Mouse (Mus musculus): ENCODE measurements around the gene Aqp1.

Gene Aqp1

GRCm38 (mm10) chr6:55332100-55332772, 4.0 kb upstream of the Aqp1 start:
- DNase-seq (ENCODE audit: low read depth) = no peak

GRCm38 (mm10) chr6:55332773-55333109, 3.5 kb upstream of the Aqp1 start:
- no peak for DNase-seq (ENCODE audit: low read depth)

GRCm38 (mm10) chr6:55337242-55337641, 1.0 kb downstream of the Aqp1 start:
- DNase-seq (ENCODE audit: low read depth) = no peak

- DNase-seq (ENCODE audit: low read depth) = no peak
Observed at GRCm38 (mm10) chr6:55338077-55338476, 1.8 kb downstream of the Aqp1 start.

- no peak for DNase-seq (ENCODE audit: low read depth)
Observed at GRCm38 (mm10) chr6:55338934-55339825, 2.9 kb downstream of the Aqp1 start.

- no peak for DNase-seq (ENCODE audit: low read depth)
Observed at GRCm38 (mm10) chr6:55341688-55342087, 5.5 kb downstream of the Aqp1 start.

- no peak for DNase-seq (ENCODE audit: low read depth)
Observed at GRCm38 (mm10) chr6:55342328-55342727, 6.1 kb downstream of the Aqp1 start.

- no peak for DNase-seq (ENCODE audit: low read depth)
Observed at GRCm38 (mm10) chr6:55343446-55343845, 7.2 kb downstream of the Aqp1 start.

GRCm38 (mm10) chr6:55344291-55345016, 8.2 kb downstream of the Aqp1 start:
- no peak for DNase-seq (ENCODE audit: low read depth)

- DNase-seq (ENCODE audit: low read depth) = no peak
Observed at GRCm38 (mm10) chr6:55345264-55345663, 9.0 kb downstream of the Aqp1 start.

GRCm38 (mm10) chr6:55346491-55346890, 10.3 kb downstream of the Aqp1 start:
- no peak for DNase-seq (ENCODE audit: low read depth)

- no peak for DNase-seq (ENCODE audit: low read depth)
Observed at GRCm38 (mm10) chr6:55347711-55348571, 11.7 kb downstream of the Aqp1 start.

GRCm38 (mm10) chr6:55349231-55349630, 13.0 kb downstream of the Aqp1 start:
- no peak for DNase-seq (ENCODE audit: low read depth)

GRCm38 (mm10) chr6:55350383-55350952, 14.2 kb downstream of the Aqp1 start:
- no peak for DNase-seq (ENCODE audit: low read depth)

GRCm38 (mm10) chr6:55351712-55352111, 15.5 kb downstream of the Aqp1 start:
- no peak for DNase-seq (ENCODE audit: low read depth)

GRCm38 (mm10) chr6:55353711-55354445, 17.6 kb downstream of the Aqp1 start:
- DNase-seq (ENCODE audit: low read depth) = no peak

- no peak for DNase-seq (ENCODE audit: low read depth)
Observed at GRCm38 (mm10) chr6:55354456-55355117, 18.4 kb downstream of the Aqp1 start.

GRCm38 (mm10) chr6:55355575-55355974, 19.3 kb downstream of the Aqp1 start:
- no peak for DNase-seq (ENCODE audit: low read depth)

- DNase-seq (ENCODE audit: low read depth) = no peak
Observed at GRCm38 (mm10) chr6:55356017-55356703, 19.9 kb downstream of the Aqp1 start.

All from naive thymus-derived CD4-positive, alpha-beta T cell, adult 2 months (primary cell).